Mouse (Mus musculus): ENCODE measurements around the gene Kctd2. TPM values are rescaled to one million over a fixed set of nuclear protein-coding genes. Genes with fewer than 3 reads are reported as not detected.
"Not testable (repeated sequence)": the region's sequence is repeated elsewhere in the genome, so short reads cannot be mapped to it uniquely, and the experiment has no call there.

Gene Kctd2
- polyA plus RNA-seq, 1 experiment from 2014 or later, result 46.0 TPM

- CTCF ChIA-PET, result interaction anchor here (0.9 to 1.2 kb wide), 3 partner anchors 12 to 47 kb away, joined by 3 to 4 read pairs (median 3); no protein-coding TSS in a partner anchor
- DNase-seq (ENCODE audit: low read depth, low spot score), result no peak
- in situ Hi-C loops (cut with MboI; ENCODE audit: low pct_unique_long_range_greater_than_20kb), result no loop called here
- ATAC-seq, result no peak
- POLR2A ChIA-PET, result interaction anchor here (0.7 to 4.2 kb wide), 3 partner anchors 27 to 315 kb away, joined by 3 to 20 read pairs (median 5); no protein-coding TSS in a partner anchor
- no peak for TF ChIP-seq CTCF (IDR thresholded peaks at IDR 0.05)
- H3K27me3 ChIP-seq, result no peaks in the 10 kb centered on the region
Observed at GRCm38 (mm10) chr11:115381276-115381675, 38.7 kb upstream of the Kctd2 start.

DNA sequence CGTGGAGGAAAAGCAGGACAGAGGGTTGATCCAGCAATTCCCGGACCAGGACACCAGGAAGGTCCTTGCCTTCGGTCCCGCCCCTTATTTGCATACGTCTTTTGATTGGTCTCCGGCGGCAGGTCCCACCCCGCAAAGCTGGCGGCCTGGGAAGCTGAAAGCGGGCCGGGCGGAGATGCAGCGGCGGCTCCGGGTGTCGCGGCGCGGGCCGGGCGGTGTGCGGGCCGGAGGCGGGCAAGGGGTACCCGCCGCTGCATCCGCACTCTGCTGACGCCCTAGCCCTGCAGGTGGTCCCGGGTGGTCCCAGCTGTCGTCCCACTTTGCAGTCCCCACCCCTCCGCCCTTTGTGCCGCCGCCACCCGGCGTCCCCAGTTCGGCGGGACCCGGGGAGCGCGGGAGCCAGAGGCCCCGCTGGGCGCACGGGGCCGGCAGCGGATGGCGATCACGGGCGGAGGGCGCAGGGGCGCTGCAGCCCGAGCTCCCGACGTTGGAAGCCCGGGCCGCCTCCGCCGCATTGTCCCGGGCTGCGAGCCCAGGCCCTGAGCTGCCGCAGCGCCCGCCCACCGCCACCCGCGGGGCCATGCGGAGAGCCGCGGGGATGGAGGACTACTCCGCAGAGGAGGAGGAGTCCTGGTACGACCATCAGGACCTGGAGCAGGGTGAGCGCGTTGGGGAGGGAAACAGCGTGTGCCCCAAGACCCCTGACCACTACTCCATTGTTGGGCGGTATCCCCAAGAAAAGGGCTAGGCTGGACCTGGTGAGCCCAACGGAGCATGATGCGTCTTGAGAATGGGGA is 38.0 kb upstream of the Kctd2 start, which contains the start of gene Cdr2l:
TSS of gene Cdr2l (plus strand) at position 174 of the 797 bp plus-strand sequence.
- ChIA-PET CTCF (interaction anchor here (1.0 kb wide), 1 partner anchor 12 kb away, joined by 4 read pairs; no protein-coding TSS in a partner anchor), POLR2A (interaction anchor here (1.0 to 4.2 kb wide), 2 partner anchors 31 to 40 kb away, joined by 3 to 20 read pairs; no protein-coding TSS in a partner anchor)
- DNase-seq (ENCODE audit: low read depth, low spot score), result no peak
- H3K27me3 ChIP-seq, result no peaks in the 10 kb centered on the region
- TF ChIP-seq CTCF (IDR thresholded peaks at IDR 0.05), result no peak
- peak; percentile 91 for ATAC-seq
- in situ Hi-C loops (cut with MboI; ENCODE audit: low pct_unique_long_range_greater_than_20kb), result no loop called here

DNA sequence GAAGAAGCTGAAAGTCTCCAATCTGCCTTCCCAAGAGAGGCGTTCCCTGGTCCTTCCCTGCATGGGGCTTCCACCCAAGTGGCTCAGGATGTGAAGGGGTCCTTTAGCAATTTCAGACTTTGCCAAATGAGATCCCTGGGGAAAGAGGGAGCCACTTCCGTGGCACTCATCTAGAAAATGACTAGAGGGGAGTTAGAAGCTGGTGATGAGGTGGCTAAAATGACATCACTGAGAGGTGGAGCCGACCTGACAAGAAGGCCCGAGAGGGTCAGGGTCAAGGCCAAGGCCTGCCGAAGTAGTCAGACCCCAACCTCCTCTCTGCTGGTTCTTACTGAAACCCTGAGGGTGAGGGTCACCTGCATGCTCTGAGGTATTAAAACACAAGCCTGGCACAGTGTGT is 37.0 kb upstream of the Kctd2 start:
- POLR2A ChIA-PET, result interaction anchor here (4.2 kb wide), 1 partner anchor 30 kb away, joined by 20 read pairs; no protein-coding TSS in a partner anchor
- no peak for DNase-seq (ENCODE audit: low read depth, low spot score)
- no peak for TF ChIP-seq CTCF (IDR thresholded peaks at IDR 0.05)
- H3K27me3 ChIP-seq, result no peaks in the 10 kb centered on the region
- CTCF ChIA-PET, result no interaction called here
- in situ Hi-C loops (cut with MboI; ENCODE audit: low pct_unique_long_range_greater_than_20kb), result no loop called here
- no peak for ATAC-seq

DNA sequence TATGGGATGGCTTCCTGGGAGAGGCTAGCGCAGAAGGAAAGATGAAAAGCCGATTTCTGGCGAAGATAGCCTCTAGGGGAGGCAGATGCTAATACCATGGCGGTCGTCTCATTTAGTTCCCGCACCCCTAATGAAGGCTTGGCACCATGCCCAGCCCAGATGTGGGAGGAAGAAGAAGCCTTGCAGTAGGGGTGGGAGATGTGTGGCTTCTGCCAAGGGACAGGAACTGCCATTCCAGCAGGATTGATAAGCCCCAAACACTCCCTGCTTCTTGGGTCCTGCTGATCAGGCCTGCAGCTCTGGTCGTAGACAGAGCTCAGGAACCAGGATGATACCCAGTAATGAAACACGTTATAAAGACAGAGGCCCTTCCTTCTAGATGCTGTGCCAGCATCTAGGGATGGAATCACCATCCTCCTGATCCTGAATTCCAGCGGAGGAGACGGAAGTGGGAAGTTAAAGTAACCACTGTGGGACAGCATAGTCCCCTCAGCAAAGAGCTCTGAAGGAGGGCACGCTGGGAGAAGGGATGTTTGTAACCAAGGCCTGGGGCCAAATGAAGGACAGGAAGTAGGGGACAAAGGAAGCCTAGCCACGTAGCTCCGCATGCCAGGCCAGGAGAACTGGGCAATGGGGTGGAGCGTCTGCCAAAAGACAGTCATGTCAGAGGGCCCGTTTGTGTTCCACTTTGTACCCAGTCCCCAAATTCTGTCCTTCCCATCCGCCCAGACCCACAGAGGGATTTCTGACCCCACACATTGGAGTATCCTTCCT is 36.0 kb upstream of the Kctd2 start:
- ChIA-PET CTCF (interaction anchor here (1.3 kb wide), 1 partner anchor 10 kb away, joined by 3 read pairs; no protein-coding TSS in a partner anchor), POLR2A (interaction anchor here (4.2 kb wide), 1 partner anchor 29 kb away, joined by 20 read pairs; no protein-coding TSS in a partner anchor)

GRCm38 (mm10) chr11:115384587-115384986 is 35.3 kb upstream of the Kctd2 start:
- CTCF ChIA-PET, result interaction anchor here (1.3 kb wide), 1 partner anchor 10 kb away, joined by 3 read pairs; no protein-coding TSS in a partner anchor
- no peaks in the 10 kb centered on the region for H3K27me3 ChIP-seq
- POLR2A ChIA-PET, result no interaction called here
- ATAC-seq, result no peak
- DNase-seq (ENCODE audit: low read depth, low spot score), result no peak
- no peak for TF ChIP-seq CTCF (IDR thresholded peaks at IDR 0.05)
- in situ Hi-C loops (cut with MboI; ENCODE audit: low pct_unique_long_range_greater_than_20kb), result no loop called here

More for the DNA sequence above, 36.0 kb upstream of the Kctd2 start:
- in situ Hi-C loops (cut with MboI; ENCODE audit: low pct_unique_long_range_greater_than_20kb), result no loop called here
- DNase-seq (ENCODE audit: low read depth, low spot score) (no peak), ATAC-seq (no peak)
- TF ChIP-seq CTCF (IDR thresholded peaks at IDR 0.05), result no peak
- H3K27me3 ChIP-seq, result no peaks in the 10 kb centered on the region

- POLR2A ChIA-PET; H3K27me3 ChIP-seq; in situ Hi-C loops (cut with MboI; ENCODE audit: low pct_unique_long_range_greater_than_20kb); DNase-seq (ENCODE audit: low read depth, low spot score); ATAC-seq: not testable (repeated sequence)
- CTCF ChIA-PET, result interaction anchor here (2.0 kb wide), 1 partner anchor 40 kb away, joined by 5 read pairs; no protein-coding TSS in a partner anchor
Observed at GRCm38 (mm10) chr11:115386859-115387258, 33.1 kb upstream of the Kctd2 start.

GRCm38 (mm10) chr11:115391358-115391757 is 28.6 kb upstream of the Kctd2 start:
- H3K27me3 ChIP-seq, result no peaks in the 10 kb centered on the region
- in situ Hi-C loops (cut with MboI; ENCODE audit: low pct_unique_long_range_greater_than_20kb), result no loop called here
- no peak for DNase-seq (ENCODE audit: low read depth, low spot score)
- no peak for TF ChIP-seq CTCF (IDR thresholded peaks at IDR 0.05)
- ATAC-seq, result no peak
- POLR2A ChIA-PET, result interaction anchor here (0.9 kb wide), 1 partner anchor 21 kb away, joined by 3 read pairs; no protein-coding TSS in a partner anchor
- CTCF ChIA-PET, result no interaction called here

DNA sequence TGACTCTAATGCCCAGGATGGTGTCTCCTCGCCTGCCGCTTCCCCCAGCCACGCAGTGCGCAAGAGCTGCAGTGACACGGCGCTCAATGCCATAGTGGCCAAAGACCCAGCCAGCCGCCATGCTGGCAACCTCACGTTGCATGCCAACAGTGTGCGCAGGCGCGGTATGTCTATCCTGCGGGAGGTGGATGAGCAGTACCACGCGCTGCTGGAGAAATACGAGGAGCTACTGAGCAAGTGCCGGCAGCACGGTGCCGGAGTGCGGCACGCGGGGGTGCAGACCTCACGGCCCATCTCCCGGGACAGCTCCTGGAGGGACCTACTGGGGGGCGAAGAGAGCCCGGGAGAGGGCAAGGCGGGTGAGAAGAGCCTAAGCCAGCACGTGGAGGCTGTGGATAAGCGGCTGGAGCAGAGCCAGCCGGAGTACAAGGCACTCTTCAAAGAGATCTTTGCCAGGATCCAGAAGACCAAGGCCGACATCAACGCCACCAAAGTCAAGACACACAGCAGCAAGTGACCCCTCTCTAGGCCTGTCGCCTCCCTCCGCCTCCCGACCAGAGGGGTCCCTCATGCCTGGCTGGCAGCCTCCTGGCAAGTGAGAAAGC is 26.1 kb upstream of the Kctd2 start:
- DNase-seq (ENCODE audit: low read depth, low spot score) (no peak), ATAC-seq (no peak)
- no peaks in the 10 kb centered on the region for H3K27me3 ChIP-seq
- no peak for TF ChIP-seq CTCF (IDR thresholded peaks at IDR 0.05)
- in situ Hi-C loops (cut with MboI; ENCODE audit: low pct_unique_long_range_greater_than_20kb), result no loop called here
- ChIA-PET CTCF (no interaction called here), POLR2A (interaction anchor here (0.7 kb wide), 1 partner anchor 93 kb away, joined by 3 read pairs; no protein-coding TSS in a partner anchor)

- no peaks in the 10 kb centered on the region for H3K27me3 ChIP-seq
- ATAC-seq (no peak), DNase-seq (ENCODE audit: low read depth, low spot score) (no peak)
- in situ Hi-C loops (cut with MboI; ENCODE audit: low pct_unique_long_range_greater_than_20kb), result no loop called here
- TF ChIP-seq CTCF (IDR thresholded peaks at IDR 0.05), result no peak
- ChIA-PET POLR2A (no interaction called here), CTCF (no interaction called here)
Observed at GRCm38 (mm10) chr11:115398085-115398484, 21.8 kb upstream of the Kctd2 start.

DNA sequence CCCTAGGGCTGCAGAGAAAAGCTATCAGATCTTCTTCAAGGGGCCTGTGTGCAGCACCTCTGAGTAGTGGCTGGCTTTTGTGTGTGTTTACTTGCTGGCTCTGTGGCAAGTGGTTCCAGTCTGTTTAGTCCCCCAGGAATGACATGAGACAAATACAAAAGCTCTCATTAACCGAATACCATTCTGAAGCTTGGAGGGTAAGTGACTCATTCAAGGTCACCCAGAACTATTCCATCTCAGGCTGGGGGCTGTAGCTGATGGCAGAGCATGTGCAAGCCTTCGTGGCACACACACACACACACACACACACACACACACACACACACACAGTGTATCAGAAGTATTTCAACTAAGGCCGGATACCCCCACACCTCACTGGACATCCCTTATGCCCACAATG is 19.8 kb upstream of the Kctd2 start:
- in situ Hi-C loops (cut with MboI; ENCODE audit: low pct_unique_long_range_greater_than_20kb), result no loop called here
- POLR2A ChIA-PET, result interaction anchor here (1.1 kb wide), 1 partner anchor 10 kb away, joined by 3 read pairs; no protein-coding TSS in a partner anchor

More for the DNA sequence above, 19.8 kb upstream of the Kctd2 start:
- no peak for TF ChIP-seq CTCF (IDR thresholded peaks at IDR 0.05)
- H3K27me3 ChIP-seq, result no peaks in the 10 kb centered on the region
- DNase-seq (ENCODE audit: low read depth, low spot score), result no peak
- CTCF ChIA-PET, result interaction anchor here (1.5 kb wide), 1 partner anchor 46 kb away, joined by 3 read pairs; no protein-coding TSS in a partner anchor
- no peak for ATAC-seq
